Mouse (Mus musculus) lung, postnatal 10 days (tissue): ENCODE results near the gene Hipk1.
"Not testable (repeated sequence)": the region's sequence is repeated elsewhere in the genome, so short reads cannot be mapped to it uniquely, and the experiment has no call there.

Experiments
- DNase-seq: peaks from one replicate; pipeline ENCODE4 v3.0.0; 2021

The Hipk1 gene

GRCm38 (mm10) chr3:103792111-103792406 lies 696 bp upstream of the Hipk1 start:
- not testable (repeated sequence) for DNase-seq

- DNase-seq: peak; percentile 40
These were observed 817 bp downstream of the Hipk1 start for GRCm38 (mm10) chr3:103790346-103791145.

GRCm38 (mm10) chr3:103789891-103790345 lies 1.4 kb downstream of the Hipk1 start:
- DNase-seq: peak; percentile 85

- DNase-seq: no peak
These were observed 2.3 kb downstream of the Hipk1 start for GRCm38 (mm10) chr3:103789096-103789495.

GRCm38 (mm10) chr3:103787225-103787624 lies 4.1 kb downstream of the Hipk1 start:
- DNase-seq: peak; percentile 48

- no peak for DNase-seq
These were observed 8.3 kb downstream of the Hipk1 start for GRCm38 (mm10) chr3:103782844-103783609.

- no peak for DNase-seq
These were observed 10.6 kb downstream of the Hipk1 start for GRCm38 (mm10) chr3:103780777-103781176.

- no peak for DNase-seq
These were observed 11.1 kb downstream of the Hipk1 start for GRCm38 (mm10) chr3:103780271-103780670.

GRCm38 (mm10) chr3:103779183-103779582 lies 12.2 kb downstream of the Hipk1 start:
- DNase-seq: no peak

- DNase-seq: no peak
These were observed 12.7 kb downstream of the Hipk1 start for GRCm38 (mm10) chr3:103778660-103779059.

- no peak for DNase-seq
These were observed 13.4 kb downstream of the Hipk1 start for GRCm38 (mm10) chr3:103777940-103778339.

GRCm38 (mm10) chr3:103774009-103774408 lies 17.4 kb downstream of the Hipk1 start:
- DNase-seq: no peak

- DNase-seq: no peak
These were observed 17.9 kb downstream of the Hipk1 start for GRCm38 (mm10) chr3:103773508-103773907.

GRCm38 (mm10) chr3:103772846-103773245 lies 18.5 kb downstream of the Hipk1 start:
- no peak for DNase-seq

- peak; percentile 92 for DNase-seq
These were observed 19.7 kb downstream of the Hipk1 start for GRCm38 (mm10) chr3:103771531-103772130.

GRCm38 (mm10) chr3:103766789-103767188 lies 24.6 kb downstream of the Hipk1 start:
- no peak for DNase-seq

GRCm38 (mm10) chr3:103759261-103759970 lies 31.9 kb downstream of the Hipk1 start:
- DNase-seq: no peak

- DNase-seq: no peak
These were observed 32.9 kb downstream of the Hipk1 start for GRCm38 (mm10) chr3:103758456-103758855.

- DNase-seq: no peak
These were observed 34.4 kb downstream of the Hipk1 start for GRCm38 (mm10) chr3:103756920-103757319.

- DNase-seq: no peak
These were observed 36.0 kb downstream of the Hipk1 start for GRCm38 (mm10) chr3:103755351-103755750.

- DNase-seq: no peak
These were observed 39.8 kb downstream of the Hipk1 start for GRCm38 (mm10) chr3:103751558-103751957.

GRCm38 (mm10) chr3:103746711-103747110 lies 44.7 kb downstream of the Hipk1 start:
- DNase-seq: no peak
